Mouse (Mus musculus): Measurements from ENCODE around the gene Fgfr2.

Fgfr2 gene

DNA sequence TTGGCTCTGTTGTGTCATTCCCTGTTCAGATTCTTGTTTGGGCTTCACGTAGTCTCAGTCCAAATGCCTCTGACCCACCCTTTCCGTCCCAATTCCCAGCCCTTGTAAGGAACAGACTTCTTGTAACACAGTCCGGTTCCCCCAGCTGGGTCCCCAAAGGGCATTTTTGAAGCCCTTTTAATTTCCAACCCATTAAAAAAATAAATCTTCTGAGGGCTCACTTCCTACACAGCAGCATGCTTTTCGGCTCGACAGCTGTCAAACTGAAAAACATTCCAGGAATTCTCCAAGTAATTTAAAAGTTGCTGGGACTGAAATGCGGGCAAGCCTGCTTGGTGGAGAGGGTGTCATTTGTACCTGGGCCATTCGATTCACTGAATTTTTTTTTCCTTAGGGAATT lies 1474.9 kb downstream of the Fgfr2 start:
- DNase-seq (ENCODE audit: low read depth, low spot score): no peak

DNA sequence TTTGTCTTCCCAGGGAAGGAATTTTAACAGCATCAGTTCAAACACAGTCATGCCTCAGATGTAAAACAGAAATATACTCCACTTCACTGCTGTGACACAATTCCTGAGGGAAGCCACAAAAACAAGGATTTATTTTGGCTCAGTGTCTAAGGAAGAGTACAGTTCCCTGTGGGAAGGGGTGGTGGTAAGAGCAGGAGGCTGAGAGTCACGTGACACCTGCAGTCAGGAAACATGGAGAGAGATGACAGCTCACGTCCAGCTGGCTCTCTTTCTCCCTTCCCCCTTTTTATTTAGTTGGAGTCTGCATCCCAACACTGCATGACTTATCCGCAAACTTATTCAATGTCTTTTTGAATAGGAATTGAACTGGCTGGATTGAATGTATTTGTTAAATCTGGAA lies 1475.6 kb downstream of the Fgfr2 start:
- no peak for DNase-seq (ENCODE audit: low read depth, low spot score)

DNA sequence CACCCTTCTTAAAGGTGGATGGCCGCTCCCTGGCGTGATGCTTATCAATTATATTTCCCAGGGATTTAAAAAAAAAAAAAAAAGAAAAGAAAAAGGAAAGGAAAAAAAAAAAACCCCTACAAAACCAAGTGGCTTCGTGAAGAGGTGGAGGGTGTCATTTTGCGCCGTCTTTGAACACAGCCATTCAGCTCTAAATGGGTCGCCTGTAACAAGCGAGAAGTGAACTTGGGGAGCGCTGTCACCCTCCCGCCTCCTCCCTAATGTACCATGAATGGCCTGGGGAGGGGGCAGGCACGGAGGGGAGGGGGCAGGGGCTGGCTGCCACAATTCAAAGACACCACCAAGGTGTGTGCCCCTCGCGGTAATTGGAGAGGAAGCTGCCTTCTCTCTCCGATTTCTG lies 1478.6 kb downstream of the Fgfr2 start:
- DNase-seq (ENCODE audit: low read depth, low spot score): no peak

DNA sequence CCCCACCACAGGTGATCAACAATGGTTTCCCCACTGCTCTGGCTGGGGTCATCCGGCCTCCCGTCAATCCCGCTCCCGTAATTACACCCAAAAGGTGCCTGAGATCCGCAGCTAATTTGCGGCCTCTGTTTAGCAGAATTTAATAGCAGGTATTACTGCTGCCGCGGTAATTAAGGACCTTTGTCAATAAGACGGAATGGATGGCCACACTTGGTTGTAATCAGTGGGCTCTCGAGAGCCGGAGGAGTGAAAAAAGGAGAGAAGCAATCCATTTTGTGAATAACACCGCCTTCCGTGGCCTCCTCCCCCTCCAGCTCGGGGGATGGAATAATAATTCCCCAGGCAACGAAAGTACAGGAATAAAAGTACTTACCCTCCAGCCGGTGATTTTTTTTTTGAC lies 1479.1 kb downstream of the Fgfr2 start:
- no peak for DNase-seq (ENCODE audit: low read depth, low spot score)

DNA sequence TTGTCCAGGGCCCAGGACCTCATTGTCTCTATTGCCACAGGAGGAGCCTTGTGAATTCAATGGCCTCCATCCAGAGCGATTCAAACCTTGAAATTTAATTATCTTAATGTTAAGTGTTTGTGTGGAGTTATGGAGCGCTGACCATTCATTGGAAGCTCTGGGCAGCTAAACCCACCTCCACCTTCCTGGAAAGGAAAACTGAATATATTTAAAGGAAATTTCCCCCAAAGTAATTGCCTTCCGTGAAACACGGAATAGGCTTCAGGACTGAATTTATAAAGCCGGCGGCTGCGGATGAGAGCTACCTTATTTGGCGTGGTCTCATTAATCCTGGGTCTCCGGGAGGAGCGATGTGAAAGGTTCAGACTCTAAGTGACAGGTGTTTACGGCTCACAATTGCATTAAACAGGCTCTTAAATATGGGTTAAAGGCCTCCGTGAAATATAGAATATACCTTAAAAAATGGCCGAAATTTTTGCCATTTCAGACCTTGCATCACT lies 1479.8 kb downstream of the Fgfr2 start:
- DNase-seq (ENCODE audit: low read depth, low spot score): no peak

DNA sequence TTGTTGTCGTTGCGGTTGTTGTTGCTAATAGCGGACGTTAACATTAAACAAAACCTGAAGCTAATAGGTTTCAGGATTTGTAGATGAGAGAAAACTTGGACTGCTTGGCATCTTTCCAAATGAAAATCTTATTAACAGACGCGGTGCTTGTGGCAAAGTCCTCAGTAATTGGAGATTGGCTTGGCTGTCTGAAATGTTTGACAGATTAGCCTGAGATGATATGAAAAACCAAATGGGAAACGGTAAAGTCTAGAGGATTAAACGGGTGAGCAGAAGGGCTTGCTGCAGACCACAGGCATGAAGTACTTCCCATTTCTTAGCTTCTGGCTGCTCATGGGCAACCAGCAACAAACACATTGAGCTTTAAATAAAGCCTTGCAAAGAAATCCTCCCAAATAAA lies 1493.6 kb downstream of the Fgfr2 start:
- no peak for DNase-seq (ENCODE audit: low read depth, low spot score)

DNA sequence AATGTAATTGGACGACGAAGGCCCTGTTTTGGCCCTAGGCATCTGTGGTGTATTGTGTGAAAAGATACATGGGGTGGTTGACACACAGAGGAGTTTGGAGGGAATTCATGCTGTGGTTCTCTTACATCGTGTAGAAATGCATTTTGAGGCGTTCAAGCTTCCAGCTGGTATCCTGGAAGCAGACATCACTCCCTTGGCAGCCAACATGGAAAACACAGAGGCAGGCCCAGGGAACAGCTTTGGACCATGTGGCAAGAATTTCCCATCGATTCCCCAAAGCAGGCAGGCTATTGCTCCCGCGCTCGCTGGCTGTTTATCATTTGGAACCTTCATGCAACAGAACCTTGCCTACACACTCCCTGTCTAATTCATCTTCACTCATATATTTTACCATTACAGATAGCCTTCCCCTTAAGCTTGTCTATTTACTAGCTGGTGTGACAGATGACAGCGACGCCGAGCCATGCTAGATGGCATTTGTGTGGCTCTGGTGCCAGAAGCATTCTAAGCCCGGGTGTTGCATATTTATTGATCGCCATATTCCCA lies 1494.2 kb downstream of the Fgfr2 start:
- no peak for DNase-seq (ENCODE audit: low read depth, low spot score)

DNA sequence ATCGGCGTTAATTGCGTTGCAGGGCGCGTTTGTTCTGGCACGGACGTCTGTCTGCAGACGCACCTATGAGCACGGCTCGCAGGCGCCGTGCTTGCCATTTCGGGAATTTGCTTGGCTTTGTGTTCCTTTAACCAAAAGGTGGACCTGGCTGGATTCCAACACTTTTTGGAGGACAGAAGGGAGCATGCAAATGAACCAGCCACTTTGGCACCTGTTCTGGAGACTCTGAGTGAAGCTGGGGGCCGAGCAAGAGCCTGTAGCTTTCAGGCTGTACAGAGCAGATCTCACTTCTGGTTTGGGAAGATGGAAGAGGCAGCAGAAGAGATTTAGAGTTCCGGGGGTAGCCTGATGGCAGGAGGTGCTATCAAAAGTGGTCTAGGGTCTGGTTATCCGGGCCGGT lies 1494.8 kb downstream of the Fgfr2 start:
- DNase-seq (ENCODE audit: low read depth, low spot score): no peak

DNA sequence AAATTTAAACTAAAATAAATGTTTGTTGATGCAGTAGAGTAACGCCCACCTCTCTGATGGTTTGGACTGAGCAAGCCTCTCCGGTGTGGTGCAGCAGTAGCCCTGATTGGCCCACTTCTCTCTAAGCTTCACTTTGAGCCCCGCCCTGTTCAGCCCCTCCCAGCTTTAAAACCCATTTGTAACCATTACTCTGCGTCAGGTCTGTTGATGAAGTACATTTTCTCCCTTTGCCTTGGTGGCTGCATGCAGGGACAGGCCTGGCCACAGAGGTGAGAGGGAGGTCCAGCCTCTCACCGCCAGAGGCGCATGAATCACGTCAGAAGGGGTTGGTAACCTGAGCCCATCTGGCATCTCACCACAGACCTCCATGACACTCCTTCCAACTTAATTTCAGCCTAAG lies 1513.5 kb downstream of the Fgfr2 start:
- no peak for DNase-seq (ENCODE audit: low read depth, low spot score)

DNA sequence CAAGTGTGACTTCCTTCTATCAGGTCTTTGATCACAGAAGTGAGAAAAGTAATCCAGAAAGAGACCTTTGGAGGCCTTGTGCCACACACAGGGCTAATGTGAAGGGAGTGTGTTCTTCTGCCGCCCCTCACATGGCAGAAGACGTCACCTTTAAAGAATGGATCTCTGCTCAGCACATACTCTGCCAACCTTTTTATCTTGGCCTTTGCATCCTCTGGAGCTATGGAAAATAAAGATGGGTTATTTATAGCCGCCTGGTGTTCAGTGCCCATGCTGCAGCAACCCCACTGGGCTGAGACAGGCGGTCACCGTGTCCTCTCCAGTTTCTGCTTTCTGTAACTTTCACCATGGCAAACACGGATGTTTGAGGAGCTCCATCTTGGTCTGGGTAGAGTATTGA lies 1515.1 kb downstream of the Fgfr2 start:
- no peak for DNase-seq (ENCODE audit: low read depth, low spot score)

DNA sequence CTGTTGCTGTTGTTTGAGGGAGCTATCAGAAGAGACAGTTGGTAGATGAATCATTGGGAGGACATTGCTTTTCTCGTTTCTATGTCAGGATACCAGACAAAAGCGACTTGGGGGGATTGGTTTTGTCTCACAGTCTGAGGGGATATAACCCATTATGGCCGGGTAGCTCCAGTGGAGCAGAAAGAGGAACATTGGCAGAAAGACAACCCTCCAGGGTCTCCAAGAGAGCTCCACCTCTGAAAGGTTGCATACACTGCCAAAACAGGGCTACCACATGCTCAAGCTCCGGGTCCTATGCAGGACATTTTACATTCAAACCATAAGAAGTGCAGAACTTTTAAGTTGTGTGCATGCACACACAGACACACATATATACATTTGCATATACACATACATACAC lies 1517.7 kb downstream of the Fgfr2 start:
- no peak for DNase-seq (ENCODE audit: low read depth, low spot score)

DNA sequence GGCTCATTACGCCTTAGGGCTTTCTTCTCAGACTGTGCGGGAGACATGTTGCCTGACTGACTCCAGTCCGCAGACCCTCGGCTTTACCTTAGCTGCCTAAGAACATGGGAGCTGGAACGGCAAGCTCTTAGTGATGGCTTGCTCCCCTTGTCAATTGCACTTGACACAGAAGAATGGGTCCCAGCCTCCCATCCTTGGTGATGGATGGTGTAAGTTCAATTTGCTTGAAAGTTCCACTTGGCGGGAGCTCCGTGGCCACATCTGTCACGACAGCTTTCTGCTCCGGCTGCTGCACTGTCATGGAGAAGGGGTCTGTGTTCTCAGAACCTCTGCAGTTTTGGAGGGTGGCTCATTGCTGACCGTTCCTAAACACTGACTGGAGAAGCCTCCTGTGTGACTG lies 1518.2 kb downstream of the Fgfr2 start:
- DNase-seq (ENCODE audit: low read depth, low spot score): no peak

DNA sequence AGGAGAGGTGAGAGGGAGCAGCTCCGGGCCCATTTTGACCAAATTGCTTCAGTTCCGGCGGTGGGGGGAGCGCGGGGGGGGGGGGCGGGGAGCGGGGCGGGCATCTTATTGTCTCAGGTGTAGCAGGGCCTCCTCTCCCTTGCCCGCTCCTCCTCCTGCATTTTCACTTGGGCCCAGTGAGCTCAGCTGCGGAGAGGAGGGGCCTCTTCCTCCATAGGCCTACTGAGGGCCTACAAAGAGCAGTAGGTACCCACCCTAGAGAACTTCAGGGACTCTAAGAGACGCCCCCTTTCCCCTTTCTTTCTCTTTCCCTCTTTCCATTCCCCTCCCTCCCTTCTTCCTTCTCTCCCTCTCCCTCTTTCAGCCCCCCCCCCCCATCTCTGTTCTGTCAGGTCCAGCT lies 1520.0 kb downstream of the Fgfr2 start:
- DNase-seq (ENCODE audit: low read depth, low spot score): no peak

DNA sequence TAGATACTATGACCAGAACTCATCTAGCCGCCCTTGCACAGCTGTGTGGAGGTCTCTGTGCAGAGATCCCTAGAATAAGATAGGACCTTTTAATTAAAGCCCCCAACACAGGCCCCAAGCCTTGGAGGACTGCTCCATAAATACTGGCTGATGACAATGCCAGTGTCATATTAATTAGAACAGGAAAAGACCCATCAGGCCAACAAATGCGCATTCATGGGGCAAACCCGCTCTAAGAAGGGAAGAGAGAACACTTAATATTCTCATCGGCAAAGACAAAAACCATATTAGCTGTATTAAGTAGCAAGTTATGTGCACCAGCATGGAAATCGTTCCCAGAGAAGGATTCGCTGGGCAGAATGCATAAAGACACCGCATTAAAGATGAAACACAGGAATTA lies 1521.0 kb downstream of the Fgfr2 start:
- DNase-seq (ENCODE audit: low read depth, low spot score): no peak

DNA sequence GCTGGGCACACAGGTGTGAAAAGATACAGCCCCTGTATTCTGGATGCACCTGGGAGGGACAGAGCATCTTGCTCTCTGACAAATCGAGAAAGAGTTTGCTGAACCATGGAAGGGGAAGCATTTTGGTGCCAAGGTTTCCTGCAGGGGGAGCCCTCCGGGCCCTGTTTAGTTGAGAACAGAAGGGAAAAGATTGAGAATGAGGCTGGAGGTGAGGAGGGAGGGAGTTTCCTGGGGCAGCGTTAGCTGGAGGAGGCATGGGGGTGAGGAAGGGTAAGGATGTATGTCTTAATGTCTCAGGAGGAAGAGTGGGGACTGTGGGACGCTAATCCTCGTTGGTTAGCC lies 1524.7 kb downstream of the Fgfr2 start:
- no peak for DNase-seq (ENCODE audit: low read depth, low spot score)

DNA sequence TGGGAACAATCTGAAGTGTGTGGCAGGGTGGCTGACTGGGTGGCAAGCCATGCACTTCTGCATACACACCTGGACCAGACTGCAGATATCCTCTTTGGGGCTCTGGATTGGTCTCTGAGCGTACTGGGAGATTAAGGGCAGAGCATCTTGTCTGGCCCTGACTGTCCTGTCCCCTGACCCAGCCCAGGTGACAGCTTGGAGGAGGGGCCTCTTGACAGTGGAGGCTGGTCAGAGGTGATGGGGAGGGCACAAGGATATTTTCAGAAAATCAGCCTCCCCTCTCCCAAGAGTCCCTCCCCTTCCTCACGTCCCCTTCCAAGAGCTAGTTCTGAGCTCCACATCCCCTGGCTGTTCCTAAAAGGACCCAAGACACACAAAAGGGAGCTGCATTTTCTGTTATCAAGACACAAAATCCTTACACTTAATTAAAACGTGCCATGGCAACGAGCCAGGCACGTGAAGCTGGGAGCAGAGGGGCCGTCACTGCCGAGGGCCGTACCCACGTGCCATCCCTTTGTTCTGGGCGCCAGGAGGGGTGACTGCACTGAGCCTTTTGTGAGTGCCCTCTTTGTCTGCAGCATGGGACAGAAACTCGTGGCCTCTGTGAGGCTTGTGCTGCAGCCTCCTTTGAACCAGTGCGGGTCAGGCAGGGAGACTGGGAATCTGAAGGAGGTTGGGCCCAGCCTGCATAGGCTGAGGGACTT lies 1525.2 kb downstream of the Fgfr2 start:
- DNase-seq (ENCODE audit: low read depth, low spot score): no peak

DNA sequence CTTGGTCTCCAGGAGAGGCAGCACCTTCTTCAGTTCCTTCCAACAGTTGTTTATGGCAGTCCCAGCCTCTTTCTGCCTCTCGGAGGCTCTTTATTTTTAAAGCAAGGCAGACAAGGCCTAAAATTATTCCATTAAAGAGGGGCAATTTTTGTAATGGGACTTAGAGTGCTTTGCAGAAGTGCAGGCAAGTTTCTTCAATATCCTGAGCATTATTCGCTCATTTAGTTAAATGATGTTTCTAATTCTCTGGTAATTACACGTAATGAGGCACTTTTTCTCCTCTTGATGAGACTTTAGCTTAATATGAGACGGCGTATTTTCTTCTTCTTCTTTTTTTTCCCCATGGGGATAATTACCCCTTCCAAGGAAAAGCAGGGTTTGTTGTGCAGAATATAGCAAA lies 1537.6 kb downstream of the Fgfr2 start:
- no peak for DNase-seq (ENCODE audit: low read depth, low spot score)

DNA sequence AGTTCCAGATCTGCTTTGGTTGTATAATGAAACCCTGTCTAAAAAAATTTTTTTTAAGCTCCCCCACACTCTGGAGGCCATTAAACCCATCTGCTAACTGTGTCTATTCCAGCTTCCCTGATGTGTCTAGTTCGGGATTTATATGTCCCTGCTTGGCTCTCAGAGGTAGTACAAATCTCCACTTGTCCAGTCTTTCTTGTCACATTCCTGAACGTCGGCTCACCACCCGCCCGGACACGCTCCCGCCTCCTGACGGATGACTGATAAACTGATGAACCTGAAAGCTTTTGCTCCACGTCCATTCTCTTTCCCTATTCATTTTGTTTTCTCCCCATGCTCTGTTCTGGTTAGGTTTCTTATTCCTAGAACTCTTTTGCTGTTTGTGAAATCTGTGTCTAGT lies 1541.0 kb downstream of the Fgfr2 start:
- DNase-seq (ENCODE audit: low read depth, low spot score): no peak

DNA sequence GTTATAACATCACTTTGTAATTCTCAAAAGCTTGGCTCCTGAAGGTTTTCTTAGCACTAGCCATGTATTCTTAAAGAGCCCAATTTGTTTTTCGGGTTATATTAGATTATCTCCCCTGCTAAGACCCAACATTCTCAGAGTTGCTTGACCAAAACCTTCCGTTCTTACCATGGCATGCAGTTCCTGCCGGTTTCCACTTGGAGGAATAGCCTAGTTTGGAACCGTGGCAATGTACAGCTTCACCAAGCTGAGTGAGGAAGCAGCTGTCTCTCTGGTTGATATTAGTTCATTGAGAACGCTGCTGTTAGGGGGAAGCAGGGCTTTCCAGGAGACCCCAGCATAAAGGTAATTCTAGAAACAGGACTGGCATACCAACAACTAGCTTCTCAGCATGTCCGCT lies 1547.9 kb downstream of the Fgfr2 start:
- DNase-seq (ENCODE audit: low read depth, low spot score): no peak

DNA sequence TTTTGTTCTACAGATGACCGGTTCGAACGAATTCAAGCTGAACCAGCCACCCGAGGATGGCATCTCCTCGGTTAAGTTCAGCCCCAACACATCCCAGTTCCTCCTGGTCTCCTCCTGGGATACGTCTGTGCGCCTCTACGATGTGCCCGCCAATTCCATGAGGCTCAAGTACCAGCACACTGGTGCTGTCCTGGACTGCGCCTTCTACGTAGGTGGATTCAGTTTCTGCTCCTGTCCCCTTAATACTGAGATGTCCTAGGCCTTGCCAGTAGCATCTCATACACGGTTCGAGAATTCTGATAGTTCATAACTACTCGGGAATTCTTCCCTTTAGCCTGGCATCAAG lies 1562.5 kb downstream of the Fgfr2 start:
- no peak for DNase-seq (ENCODE audit: low read depth, low spot score)

DNA sequence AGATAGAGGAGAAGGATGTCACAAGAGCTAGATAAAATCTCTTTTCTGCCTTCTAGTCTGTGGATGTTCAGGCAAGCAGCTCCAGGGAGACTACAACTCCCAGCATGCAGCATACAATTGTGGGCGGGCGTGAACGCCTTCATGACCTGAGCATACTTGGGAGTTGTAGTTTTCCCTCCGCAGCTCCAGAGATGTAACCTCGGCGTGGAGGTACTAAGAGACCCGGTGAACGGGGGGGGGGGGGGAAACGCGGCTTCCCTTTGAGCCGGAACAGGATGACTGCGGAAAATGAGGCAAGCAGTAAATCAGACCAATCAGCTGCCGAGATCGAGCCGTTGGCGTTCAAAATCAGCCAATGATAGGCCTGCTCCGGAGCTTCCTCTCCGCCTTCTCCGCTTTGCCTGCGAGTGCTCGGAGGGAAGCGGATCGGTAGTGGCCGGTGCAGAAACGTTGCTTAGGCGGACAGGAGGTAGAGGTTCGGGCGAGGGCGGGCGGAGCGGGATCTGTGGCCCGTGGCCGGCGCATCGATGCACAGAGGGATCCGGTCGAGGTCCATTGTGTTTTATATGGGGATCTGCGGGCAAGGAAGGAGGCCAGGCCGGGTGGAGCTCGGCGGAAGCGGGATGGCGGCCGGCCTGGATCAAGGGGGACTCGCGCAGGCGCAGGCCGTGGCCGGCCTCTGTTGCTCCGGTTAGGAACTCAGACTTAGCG lies 1563.0 kb downstream of the Fgfr2 start, which contains the start of gene Bub3:
Bub3 (plus strand) TSS at position 237 of the 711 bp plus-strand sequence.
- DNase-seq (ENCODE audit: low read depth, low spot score): peak; percentile 94

DNA sequence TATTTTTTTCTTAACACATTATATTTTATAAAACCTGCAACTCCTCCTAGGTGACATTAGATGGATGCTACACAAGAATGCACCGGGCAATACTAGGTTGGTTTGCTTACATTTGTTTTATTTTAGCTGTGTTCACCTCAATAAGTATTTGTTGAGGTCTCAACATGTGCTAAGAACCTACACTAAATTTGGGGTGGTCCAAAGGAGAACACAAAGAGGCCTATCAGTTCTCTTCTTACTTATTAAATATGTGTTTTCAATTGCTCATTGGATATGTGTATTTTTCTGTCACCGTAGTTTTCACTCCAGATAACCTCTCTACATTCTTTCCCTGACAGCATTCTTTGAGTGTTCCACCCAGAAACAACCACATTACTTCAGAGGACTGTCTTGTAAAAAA lies 1565.4 kb downstream of the Fgfr2 start:
- no peak for DNase-seq (ENCODE audit: low read depth, low spot score)

DNA sequence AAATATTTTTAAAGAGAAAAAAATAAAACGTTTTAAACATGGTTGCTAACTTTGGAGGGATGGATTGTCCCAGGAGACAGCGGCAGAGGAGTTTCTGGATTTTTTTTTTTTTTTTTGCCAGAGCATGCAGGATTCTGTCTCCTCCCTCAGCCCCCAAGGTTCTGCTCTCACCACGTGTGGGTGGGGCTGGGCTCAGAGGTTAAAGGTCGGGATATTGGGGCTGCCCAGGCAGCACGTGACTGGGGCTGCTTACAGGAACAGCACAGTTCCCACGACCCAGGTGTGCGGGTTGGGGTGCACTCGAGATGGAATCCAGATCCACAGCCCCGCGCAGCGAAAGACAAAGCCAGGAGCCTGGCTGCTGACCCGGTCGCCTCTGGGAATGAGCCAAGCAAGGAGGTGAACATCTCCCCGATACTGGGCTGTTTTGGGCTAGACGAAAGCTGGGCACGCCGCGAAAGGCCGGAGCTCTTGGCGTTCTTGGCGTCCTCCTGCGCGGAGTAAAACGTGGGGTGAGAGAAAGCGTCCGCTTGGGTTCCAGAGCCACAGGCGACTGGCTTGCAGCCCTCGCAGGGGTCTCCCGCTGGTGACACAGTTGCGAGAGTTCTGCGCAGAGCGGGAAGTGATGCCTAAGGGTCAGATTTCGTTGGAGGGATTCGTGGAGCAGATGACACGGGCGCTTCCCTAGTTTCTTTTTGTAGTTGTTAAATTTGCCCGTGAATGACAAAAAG lies 1566.4 kb downstream of the Fgfr2 start:
- DNase-seq (ENCODE audit: low read depth, low spot score): no peak
